Mouse (Mus musculus) MEL (cell line): ENCODE measurements at regions not wholly inside any gene's neighbourhood (a gene's known extent, or its start where the extent isn't known, plus 50 kb on each side); places are given as distances from the start of the nearest gene placed in this dataset.

Experiments
- DNase-seq: peaks from one replicate; pipeline ENCODE4 v3.0.0; 2011; ENCODE audit warnings: low read depth, low spot score
- H3K27ac ChIP-seq: 2 replicates; pipeline ENCODE4 v1.5.1; 2012; ENCODE audit warnings: low read depth, mild to moderate bottlenecking, control low read depth, low read length, moderate library complexity; ENCODE audit not compliant: control insufficient read depth
- H3K27me3 ChIP-seq, 2 experiments: fragments of 150-350 bp in 1 of 2; sonication (generic) in 1 of 2; 2 replicates each; pipeline ENCODE4 v1.6.1; 2012; ENCODE audit warnings: low read length in 2 of 2, mild to moderate bottlenecking in 2 of 2, improper control_type of control experiment in 1 of 2, moderate library complexity in 1 of 2; ENCODE audit not compliant: insufficient read depth in 2 of 2, control insufficient read depth in 1 of 2
- H3K36me3 ChIP-seq, 2 experiments: 2 replicates each; pipeline ENCODE4 v1.6.1; 2012 to 2014; ENCODE audit warnings: low read length in 2 of 2, improper control_type of control experiment in 1 of 2, inconsistent platforms in 1 of 2, mild to moderate bottlenecking in 1 of 2; ENCODE audit not compliant: insufficient read depth in 2 of 2, control insufficient read depth in 1 of 2
- H3K4me1 ChIP-seq, 2 experiments: fragments of 150-350 bp in 1 of 2; sonication (generic) in 1 of 2; 2 replicates each; pipeline ENCODE4 v1.6.1; 2012; ENCODE audit warnings: low read length in 2 of 2, improper control_type of control experiment in 1 of 2, mild to moderate bottlenecking in 1 of 2; ENCODE audit not compliant: insufficient read depth in 2 of 2, control insufficient read depth in 1 of 2
- H3K4me3 ChIP-seq, 2 experiments: fragments of 150-350 bp in 1 of 2; sonication (generic) in 1 of 2; 2 replicates each; pipeline ENCODE4 v1.5.1; 2012; ENCODE audit warnings: low read depth in 2 of 2, low read length in 2 of 2, mild to moderate bottlenecking in 2 of 2, moderate library complexity in 2 of 2, control low read depth in 1 of 2, improper control_type of control experiment in 1 of 2; ENCODE audit not compliant: control insufficient read depth in 1 of 2, insufficient read depth in 1 of 2
- H3K79me2 ChIP-seq: 2 replicates; pipeline ENCODE4 v1.6.1; 2012; ENCODE audit warnings: mild to moderate bottlenecking, low read length, moderate library complexity; ENCODE audit not compliant: control insufficient read depth, poor library complexity, insufficient read depth
- H3K9ac ChIP-seq: 2 replicates; pipeline ENCODE4 v1.6.1; 2012; ENCODE audit warnings: low read depth, mild to moderate bottlenecking, control low read depth, low read length, moderate library complexity; ENCODE audit not compliant: control insufficient read depth, poor library complexity, severe bottlenecking
- H3K9me3 ChIP-seq: fragments of 150-350 bp; sonication (generic); replicated peaks from 2 replicates; pipeline ENCODE4 v1.6.1; 2012; ENCODE audit warnings: mild to moderate bottlenecking, low read length, improper control_type of control experiment, moderate library complexity; ENCODE audit not compliant: insufficient read depth
- BHLHE40 ChIP-seq: IDR thresholded peaks from 2 replicates; pipeline ENCODE4 v1.6.1; 2012; ENCODE audit warnings: low read depth, mild to moderate bottlenecking, inconsistent platforms, low read length, improper control_type of control experiment, borderline replicate concordance
- CHD1 ChIP-seq: IDR thresholded peaks from 2 replicates; pipeline ENCODE4 v1.6.1; 2012; ENCODE audit warnings: low read depth, mild to moderate bottlenecking, inconsistent platforms, low read length, improper control_type of control experiment
- CHD2 ChIP-seq: IDR thresholded peaks from 2 replicates; pipeline ENCODE4 v1.6.1; 2011; ENCODE audit warnings: low read length, improper control_type of control experiment
- CTCF ChIP-seq, 3 experiments: IDR thresholded peaks in 2 of 3; conservative IDR thresholded peaks in 1 of 3; 2 replicates each; pipeline ENCODE4 v1.5.1; 2011 to 2012; ENCODE audit warnings: low read length in 3 of 3, low read depth in 2 of 3, mild to moderate bottlenecking in 2 of 3, improper control_type of control experiment in 1 of 3, inconsistent platforms in 1 of 3, mixed read lengths in 1 of 3, moderate library complexity in 1 of 3; ENCODE audit not compliant: control insufficient read depth in 1 of 3, insufficient read depth in 1 of 3, poor library complexity in 1 of 3, severe bottlenecking in 1 of 3
- E2F4 ChIP-seq: IDR thresholded peaks from 2 replicates; pipeline ENCODE4 v1.6.1; 2011; ENCODE audit warnings: low read depth, low read length, improper control_type of control experiment, borderline replicate concordance
- EP300 ChIP-seq, 2 experiments: IDR thresholded peaks; 2 replicates each; pipeline ENCODE4 v1.6.1; 2011; ENCODE audit warnings: improper control_type of control experiment in 2 of 2, low read length in 2 of 2, low read depth in 1 of 2, mild to moderate bottlenecking in 1 of 2
- ETS1 ChIP-seq: IDR thresholded peaks from 2 replicates; pipeline ENCODE4 v1.6.1; 2012; ENCODE audit warnings: low read depth, mild to moderate bottlenecking, inconsistent platforms, low read length, improper control_type of control experiment, moderate library complexity
- GABPA ChIP-seq: IDR thresholded peaks from 2 replicates; pipeline ENCODE4 v1.6.1; 2012; ENCODE audit warnings: low read depth, mild to moderate bottlenecking, inconsistent platforms, low read length, improper control_type of control experiment, moderate library complexity
- HCFC1 ChIP-seq: IDR thresholded peaks from 2 replicates; pipeline ENCODE4 v1.6.1; 2012; ENCODE audit warnings: low read depth, mild to moderate bottlenecking, inconsistent platforms, low read length, improper control_type of control experiment, moderate library complexity
- MAFK ChIP-seq: IDR thresholded peaks from 2 replicates; pipeline ENCODE4 v1.6.1; 2011; ENCODE audit warnings: low read depth, mild to moderate bottlenecking, low read length, improper control_type of control experiment, borderline replicate concordance
- MAX ChIP-seq: IDR thresholded peaks from 2 replicates; pipeline ENCODE4 v1.6.1; 2011; ENCODE audit warnings: low read length, improper control_type of control experiment
- MAZ ChIP-seq: IDR thresholded peaks from 2 replicates; pipeline ENCODE4 v1.6.1; 2012; ENCODE audit warnings: low read depth, mild to moderate bottlenecking, inconsistent platforms, low read length, improper control_type of control experiment
- MYC ChIP-seq: IDR thresholded peaks from 2 replicates; pipeline ENCODE4 v1.6.1; 2011; ENCODE audit warnings: low read depth, mild to moderate bottlenecking, low read length, improper control_type of control experiment, moderate library complexity
- NELFE ChIP-seq: IDR thresholded peaks from 2 replicates; pipeline ENCODE4 v1.6.1; 2011; ENCODE audit warnings: low read depth, low read length, improper control_type of control experiment
- NRF1 ChIP-seq: IDR thresholded peaks from 2 replicates; pipeline ENCODE4 v1.6.1; 2014; ENCODE audit warnings: low read depth, mild to moderate bottlenecking, inconsistent platforms, low read length, improper control_type of control experiment, moderate library complexity; ENCODE audit not compliant: poor library complexity, insufficient read depth, severe bottlenecking
- POLR2A ChIP-seq, 2 experiments: IDR thresholded peaks; 2 replicates each; pipeline ENCODE4 v1.6.1; 2011 to 2012; ENCODE audit warnings: low read length in 2 of 2, mild to moderate bottlenecking in 2 of 2, control low read depth in 1 of 2, improper control_type of control experiment in 1 of 2, low read depth in 1 of 2, moderate library complexity in 1 of 2; ENCODE audit not compliant: control insufficient read depth in 1 of 2, insufficient read depth in 1 of 2, poor library complexity in 1 of 2
- POLR2AphosphoS5 ChIP-seq: IDR thresholded peaks from 2 replicates; pipeline ENCODE4 v1.6.1; 2012; ENCODE audit warnings: low read depth, borderline replicate concordance, mild to moderate bottlenecking, inconsistent platforms, low read length, moderate library complexity, mixed read lengths
- RAD21 ChIP-seq: IDR thresholded peaks from 2 replicates; pipeline ENCODE4 v1.6.1; 2011; ENCODE audit warnings: mild to moderate bottlenecking, low read depth, low read length, improper control_type of control experiment
- RCOR1 ChIP-seq: IDR thresholded peaks from 2 replicates; pipeline ENCODE4 v1.6.1; 2012; ENCODE audit warnings: low read depth, mild to moderate bottlenecking, inconsistent platforms, low read length, improper control_type of control experiment
- SMC3 ChIP-seq: IDR thresholded peaks from 2 replicates; pipeline ENCODE4 v1.6.1; 2011; ENCODE audit warnings: low read depth, low read length, improper control_type of control experiment
- TAL1 ChIP-seq: IDR thresholded peaks from 2 replicates; pipeline ENCODE4 v1.6.1; 2012; ENCODE audit warnings: mild to moderate bottlenecking, inconsistent platforms, low read length, moderate library complexity, mixed read lengths
- TCF12 ChIP-seq: IDR thresholded peaks from 2 replicates; pipeline ENCODE4 v1.6.1; 2014; ENCODE audit warnings: low read depth, mild to moderate bottlenecking, inconsistent platforms, low read length, improper control_type of control experiment, moderate library complexity
- UBTF ChIP-seq: IDR thresholded peaks from 2 replicates; pipeline ENCODE4 v1.6.1; 2012; ENCODE audit warnings: low read depth, mild to moderate bottlenecking, inconsistent platforms, low read length, improper control_type of control experiment, moderate library complexity, borderline replicate concordance; ENCODE audit not compliant: insufficient read depth
- USF2 ChIP-seq, 2 experiments: IDR thresholded peaks; 2 replicates each; pipeline ENCODE4 v1.6.1; 2011 to 2012; ENCODE audit warnings: improper control_type of control experiment in 2 of 2, low read length in 2 of 2, borderline replicate concordance in 1 of 2, inconsistent platforms in 1 of 2, low read depth in 1 of 2, mild to moderate bottlenecking in 1 of 2; ENCODE audit not compliant: insufficient read depth in 1 of 2
- ZKSCAN1 ChIP-seq: IDR thresholded peaks from 2 replicates; pipeline ENCODE4 v1.6.1; 2012; ENCODE audit warnings: low read depth, mild to moderate bottlenecking, inconsistent platforms, low read length, improper control_type of control experiment, moderate library complexity
- ZMIZ1 ChIP-seq: IDR thresholded peaks from 2 replicates; pipeline ENCODE4 v1.6.1; 2012; ENCODE audit warnings: low read depth, mild to moderate bottlenecking, inconsistent platforms, low read length, improper control_type of control experiment, moderate library complexity

DNA sequence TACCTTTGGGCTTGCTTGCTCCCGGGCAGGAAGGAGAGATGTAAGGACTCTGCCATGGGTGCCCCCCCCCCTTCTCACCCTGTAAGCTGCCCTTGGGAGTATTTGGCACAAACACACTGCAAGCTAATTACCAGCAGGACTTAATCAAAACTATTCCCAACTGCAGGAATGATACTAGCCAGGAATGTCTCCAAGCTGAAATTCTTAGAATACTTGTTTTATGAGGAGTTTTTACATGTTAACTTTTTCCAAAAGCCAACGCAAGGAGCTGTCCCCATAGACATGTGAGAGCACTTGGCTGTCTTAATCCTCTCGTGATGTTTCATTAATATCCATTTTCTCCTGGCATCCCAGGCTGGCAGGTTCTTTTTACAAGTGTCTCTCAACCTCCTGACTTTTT, 155.6 kb upstream of the Irx6 start:
- H3K4me1 ChIP-seq, result no peaks in the 10 kb centered on the region
- no peak for DNase-seq
- H3K9ac ChIP-seq, result no peak overlapping the region
- no peak overlapping the region for H3K4me3 ChIP-seq
- no peak overlapping the region for H3K27ac ChIP-seq
- no peaks in the 10 kb centered on the region for H3K27me3 ChIP-seq
- TF ChIP-seq HCFC1, result no peak
- TF ChIP-seq BHLHE40, result no peak
- no peak for TF ChIP-seq NELFE
- TF ChIP-seq ZKSCAN1, result no peak
- TF ChIP-seq UBTF, result no peak
- TF ChIP-seq ZMIZ1, result no peak
- TF ChIP-seq EP300 (IDR thresholded peaks at IDR 0.05; ENCODE audit: low read depth in 1 of 2, low read length in 2 of 2), result no peak
- TF ChIP-seq CHD2, result no peak
- TF ChIP-seq MYC, result no peak
- no peak for TF ChIP-seq RCOR1
- H3K79me2 ChIP-seq, result no peaks in the 10 kb centered on the region
- no peaks in the 10 kb centered on the region for H3K36me3 ChIP-seq
- no peaks in the 10 kb centered on the region for H3K9me3 ChIP-seq

GRCm38 (mm10) chr8:92522519-92522918, 151.6 kb upstream of the Irx6 start:
- H3K4me3 ChIP-seq, result no peak overlapping the region
- H3K27ac ChIP-seq, result no peak overlapping the region
- H3K36me3 ChIP-seq, result no peaks in the 10 kb centered on the region
- no peaks in the 10 kb centered on the region for H3K79me2 ChIP-seq
- no peaks in the 10 kb centered on the region for H3K27me3 ChIP-seq
- no peak overlapping the region for H3K9ac ChIP-seq
- no peaks in the 10 kb centered on the region for H3K9me3 ChIP-seq
- TF ChIP-seq UBTF (no peak), POLR2AphosphoS5 (no peak), USF2 (IDR thresholded peaks at IDR 0.05; ENCODE audit: borderline replicate concordance in 1 of 2, insufficient read depth in 1 of 2, low read depth in 1 of 2, low read length in 2 of 2) (no peak), GABPA (no peak), NRF1 (no peak), ZKSCAN1 (no peak), RCOR1 (no peak)
- no peak for DNase-seq
- H3K4me1 ChIP-seq, result no peaks in the 10 kb centered on the region

DNA sequence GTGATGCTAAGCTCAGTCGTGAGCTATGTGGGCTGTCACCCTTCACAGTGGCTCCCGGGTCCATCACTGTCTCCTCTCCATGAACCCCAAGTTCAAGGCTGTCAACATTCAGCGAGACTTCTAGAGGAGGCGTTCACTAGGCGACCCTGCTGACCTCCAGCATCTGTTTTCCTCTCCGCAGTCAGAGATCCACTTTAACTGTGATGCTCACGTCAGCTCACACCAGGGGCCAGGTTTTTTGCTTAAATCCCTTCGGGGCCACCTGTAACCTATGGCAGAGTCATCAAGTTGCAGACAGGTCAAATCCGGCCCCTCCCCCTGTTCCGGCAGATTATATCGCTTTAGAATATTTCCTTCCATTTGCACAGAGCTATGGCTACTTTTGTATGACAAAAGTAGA, 144.3 kb upstream of the Irx6 start:
- Histone ChIP-seq H3K36me3 (no peaks in the 10 kb centered on the region), H3K4me1 (no peaks in the 10 kb centered on the region), H3K9me3 (no peaks in the 10 kb centered on the region), H3K4me3 (no peak overlapping the region), H3K27me3 (no peaks in the 10 kb centered on the region), H3K79me2 (no peaks in the 10 kb centered on the region), H3K27ac (no peak overlapping the region), H3K9ac (no peak overlapping the region)
- no peak for DNase-seq
- no peak for TF ChIP-seq TAL1
- no peak for TF ChIP-seq RAD21
- no peak for TF ChIP-seq POLR2A (IDR thresholded peaks at IDR 0.05; ENCODE audit: control insufficient read depth in 1 of 2, insufficient read depth in 1 of 2, low read depth in 1 of 2, low read length in 2 of 2, poor library complexity in 1 of 2)
- no peak for TF ChIP-seq CTCF (IDR thresholded peaks at IDR 0.05 in 2 of 3, conservative IDR thresholded peaks at IDR 0.05 in 1 of 3; ENCODE audit: control insufficient read depth in 1 of 3, insufficient read depth in 1 of 3, low read depth in 2 of 3, low read length in 3 of 3, poor library complexity in 1 of 3, severe bottlenecking in 1 of 3)
- TF ChIP-seq SMC3, result no peak
- no peak for TF ChIP-seq ZKSCAN1
- TF ChIP-seq NELFE, result no peak
- TF ChIP-seq EP300 (IDR thresholded peaks at IDR 0.05; ENCODE audit: low read depth in 1 of 2, low read length in 2 of 2), result no peak
- no peak for TF ChIP-seq UBTF
- no peak for TF ChIP-seq ETS1
- TF ChIP-seq MYC, result no peak
- TF ChIP-seq E2F4, result no peak
- TF ChIP-seq MAFK, result no peak
- TF ChIP-seq MAX, result no peak
- TF ChIP-seq POLR2AphosphoS5, result no peak
- no peak for TF ChIP-seq MAZ
- no peak for TF ChIP-seq TCF12
- TF ChIP-seq CHD1, result no peak
